Mouse (Mus musculus) brain, adult 2 months (tissue): Measurements from ENCODE around the gene Cd83.

Experiments used
- DNase-seq: peaks from one replicate; pipeline ENCODE4 v3.0.0; 2011; ENCODE audit warnings: low read depth, low spot score

The Cd83 gene

GRCm38 (mm10) chr13:43784725-43785711, at the start of gene Cd83:
Gene Cd83 (plus strand): TSS chr13:43784775.
- DNase-seq: peak; percentile 77

- peak; percentile 94 for DNase-seq
Observed at GRCm38 (mm10) chr13:43739598-43740275, 44.8 kb upstream of the Cd83 start.

GRCm38 (mm10) chr13:43740276-43740608, 44.3 kb upstream of the Cd83 start:
- no peak for DNase-seq

GRCm38 (mm10) chr13:43742677-43743076, 41.9 kb upstream of the Cd83 start:
- no peak for DNase-seq

GRCm38 (mm10) chr13:43744259-43744658, 40.3 kb upstream of the Cd83 start:
- DNase-seq: no peak

GRCm38 (mm10) chr13:43750301-43750700, 34.3 kb upstream of the Cd83 start:
- no peak for DNase-seq

- DNase-seq: no peak
Observed at GRCm38 (mm10) chr13:43750966-43751365, 33.6 kb upstream of the Cd83 start.

GRCm38 (mm10) chr13:43752407-43752806, 32.2 kb upstream of the Cd83 start:
- no peak for DNase-seq

GRCm38 (mm10) chr13:43753652-43754051, 30.9 kb upstream of the Cd83 start:
- DNase-seq: no peak

- DNase-seq: no peak
Observed at GRCm38 (mm10) chr13:43754455-43755128, 30.0 kb upstream of the Cd83 start.

- DNase-seq: no peak
Observed at GRCm38 (mm10) chr13:43755573-43755972, 29.0 kb upstream of the Cd83 start.

- peak; percentile 59 for DNase-seq
Observed at GRCm38 (mm10) chr13:43761156-43761855, 23.3 kb upstream of the Cd83 start.

- DNase-seq: no peak
Observed at GRCm38 (mm10) chr13:43762901-43763300, 21.7 kb upstream of the Cd83 start.

- no peak for DNase-seq
Observed at GRCm38 (mm10) chr13:43763301-43763994, 21.1 kb upstream of the Cd83 start.

- peak; percentile 95 for DNase-seq
Observed at GRCm38 (mm10) chr13:43763995-43764579, 20.5 kb upstream of the Cd83 start.

GRCm38 (mm10) chr13:43765293-43765814, 19.2 kb upstream of the Cd83 start:
- no peak for DNase-seq

GRCm38 (mm10) chr13:43766786-43767680, 17.5 kb upstream of the Cd83 start:
- no peak for DNase-seq

- no peak for DNase-seq
Observed at GRCm38 (mm10) chr13:43773020-43773419, 11.6 kb upstream of the Cd83 start.

- DNase-seq: peak; percentile 73
Observed at GRCm38 (mm10) chr13:43773965-43774566, 10.5 kb upstream of the Cd83 start.
